ENCODE assay signal across 8 mouse cellular contexts in the genomic region with DNA sequence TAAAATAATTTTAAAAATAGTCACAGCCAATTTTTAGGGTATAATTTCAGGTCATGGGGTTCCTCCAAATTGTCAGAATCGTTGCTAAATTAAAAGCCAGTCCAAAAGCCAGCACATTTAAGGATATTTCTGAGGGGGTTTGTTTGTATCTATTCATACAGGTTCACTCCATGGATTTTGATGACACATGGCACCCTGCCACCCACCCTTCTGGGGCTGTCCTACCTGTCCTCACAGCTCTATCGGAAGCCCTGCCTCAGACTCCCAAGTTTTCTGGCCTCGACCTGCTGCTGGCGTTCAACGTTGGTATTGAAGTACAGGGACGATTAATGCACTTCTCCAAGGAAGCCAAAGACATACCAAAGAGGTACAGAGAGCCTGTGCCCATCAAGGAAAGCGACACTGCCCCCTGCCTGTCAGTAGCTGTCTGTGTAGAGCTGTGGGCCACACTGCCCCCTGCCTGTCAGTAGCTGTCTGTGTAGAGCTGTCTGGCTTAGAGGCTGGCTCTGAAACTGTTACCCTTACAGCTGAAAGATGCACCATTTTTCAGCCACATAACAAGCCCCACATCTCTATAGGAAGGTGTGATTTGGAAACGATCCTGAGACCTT. TPM values are rescaled to one million over a fixed set of nuclear protein-coding genes. Genes with fewer than 3 reads are reported as not detected.
DNase-seq lines count a peak whose midpoint lies in the region; TF ChIP-seq lines count a peak whose summit lies in the region.

No protein-coding gene starts in this region.

- no peaks in the 10 kb centered on the region for H3K36me3 ChIP-seq in megakaryocyte, embryonic 14.5 days (replicated peaks; ENCODE audit: low read length)

- H3K4me3 ChIP-seq in gastrocnemius, adult 2 months, result no peak overlapping the region
- H3K4me3 ChIP-seq in left cerebral cortex, adult 2 months, result no peak overlapping the region
- peak overlapping the region; percentile 46 for H3K4me3 ChIP-seq in megakaryocyte, embryonic 14.5 days (replicated peaks)

- H3K27ac ChIP-seq in gastrocnemius, adult 2 months, result no peak overlapping the region
- no peak overlapping the region for H3K27ac ChIP-seq in left cerebral cortex, adult 2 months

- peak; percentile 57 for DNase-seq in WW6 (ENCODE audit: low read depth, low spot score)
- peak; percentile 61 to 64 for DNase-seq in cerebellum, postnatal 36 days
- peak; percentile 83 for DNase-seq in gastrocnemius, adult 2 months
- DNase-seq in induced T-regulatory cell, adult 2 months (ENCODE audit: low read depth), result peak; percentile 92
- peak; percentile 75 to 76 for DNase-seq in left cerebral cortex, adult 2 months (ENCODE audit: extremely low spot score in 1 of 2, low spot score in 2 of 2)
- peak; percentile 78 for DNase-seq in right cerebral cortex, postnatal 14 days
- DNase-seq in urinary bladder, postnatal 36 days (ENCODE audit: low spot score in 2 of 2), result peak; percentile 81

- TF ChIP-seq CTCF in gastrocnemius, adult 2 months (IDR thresholded peaks at IDR 0.05), result peak; percentile 97
- TF ChIP-seq CTCF in left cerebral cortex, adult 2 months (IDR thresholded peaks at IDR 0.05), result peak; percentile 99

- H3K9me3 ChIP-seq in megakaryocyte, embryonic 14.5 days, result no peaks in the 10 kb centered on the region

- intact Hi-C loops in gastrocnemius, adult 2 months (cut with DNase I), result loop anchor here (1.0 kb wide), 1 partner anchor 39 kb away; no protein-coding TSS in a partner anchor
- intact Hi-C loops in left cerebral cortex, adult 2 months (cut with DNase I), result loop anchor here (1.0 to 10.0 kb wide), 2 partner anchors 39 to 1106 kb away; no protein-coding TSS in a partner anchor

- H3K4me1 ChIP-seq in megakaryocyte, embryonic 14.5 days, result peaks cover 52% of the 10 kb centered on the region

- no peaks in the 10 kb centered on the region for H3K27me3 ChIP-seq in megakaryocyte, embryonic 14.5 days (replicated peaks)

RNA-seq across cellular contexts. Expression of a gene that starts 4.5 kb away (rescaled TPM):
- total RNA-seq in gastrocnemius, adult 2 months (2021), result not detected
- total RNA-seq in left cerebral cortex, adult 2 months (2021), result not detected
- 0.13 TPM in 1 of 2 replicates, not detected in the other for polyA plus RNA-seq in megakaryocyte, embryonic 14.5 days (2012; ENCODE audit: insufficient read depth, low replicate concordance)

RNA-seq across cellular contexts. Expression of a gene that starts 18.8 kb away (rescaled TPM):
- total RNA-seq in gastrocnemius, adult 2 months (2021), result 10 to 100 TPM; 12.6 to 14.4 TPM
- 10 to 100 TPM in 1 of 2 experiments, 1 to 10 TPM in 1; 7.7 to 11.6 TPM for total RNA-seq in left cerebral cortex, adult 2 months (2021)
- 1.8 and 3.6 TPM in 2 replicates for polyA plus RNA-seq in megakaryocyte, embryonic 14.5 days (2012; ENCODE audit: insufficient read depth, low replicate concordance)

RNA-seq across cellular contexts. Expression of a gene that starts 48.1 kb away (rescaled TPM):
- total RNA-seq in gastrocnemius, adult 2 months (2021), result 10 to 100 TPM; 54.1 to 54.3 TPM
- total RNA-seq in left cerebral cortex, adult 2 months (2021), result 100 to 1,000 TPM in 1 of 2 experiments, 10 to 100 TPM in 1; 99.8 to 105 TPM
- 2.0 and 5.1 TPM in 2 replicates for polyA plus RNA-seq in megakaryocyte, embryonic 14.5 days (2012; ENCODE audit: insufficient read depth, low replicate concordance)
